Mouse (Mus musculus): Measurements from ENCODE around the gene Bcl9. TPM values are rescaled to one million over a fixed set of nuclear protein-coding genes. Genes with fewer than 3 reads are reported as not detected.

The Bcl9 gene
- total and polyA plus RNA-seq, 3 experiments, result 1.1 to 13.5 (median 3.3) TPM

DNA sequence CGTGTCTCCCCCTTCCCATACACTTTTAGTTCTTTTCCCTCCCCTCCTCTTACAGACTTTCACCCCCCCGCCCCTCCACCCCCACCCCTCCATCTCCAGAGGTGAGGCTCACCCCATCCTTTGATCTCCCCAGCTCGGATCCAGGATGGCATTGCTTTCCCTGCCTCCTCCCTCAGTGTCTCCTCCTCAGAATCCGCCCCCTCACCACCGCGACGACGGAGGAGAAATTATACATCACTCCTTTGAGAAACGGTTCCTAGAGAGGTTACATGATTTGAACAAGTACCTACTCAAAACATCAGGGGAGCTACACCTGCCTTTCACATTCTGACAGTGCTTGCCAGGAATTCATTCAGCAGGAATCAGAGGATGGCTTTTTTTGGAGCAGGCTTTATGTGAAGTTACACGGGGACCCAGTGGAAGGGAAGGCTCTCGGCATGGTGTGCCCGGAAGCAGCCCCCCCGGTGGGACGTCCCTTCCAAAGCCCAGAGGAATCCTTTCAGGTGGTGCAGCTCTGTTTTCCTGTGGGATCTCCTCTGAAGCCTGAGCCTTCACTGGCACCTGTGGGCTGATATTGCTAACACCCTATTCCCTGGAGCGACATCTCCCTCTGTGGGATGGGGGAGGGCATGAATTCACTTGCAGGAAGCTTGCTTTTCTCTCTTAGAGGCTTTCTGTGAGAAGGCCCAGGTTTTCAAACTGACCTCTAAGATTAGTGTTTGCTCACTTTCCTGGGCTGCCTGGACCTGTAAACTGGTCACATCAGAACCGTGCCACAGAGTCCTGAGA is 12.2 kb upstream of the Bcl9 start:
- no peak overlapping the region for H3K9ac ChIP-seq (ENCODE audit: insufficient read depth, low read depth)
- no peaks in the 10 kb centered on the region for H3K9me3 ChIP-seq (replicated peaks; ENCODE audit: low read length)
- H3K27me3 ChIP-seq (replicated peaks), result no peaks in the 10 kb centered on the region
- no peak overlapping the region for H3K27ac ChIP-seq (ENCODE audit: insufficient read depth, low read depth)
- no peak for TF ChIP-seq USF2 (conservative IDR thresholded peaks at IDR 0.05; ENCODE audit: low read depth, low read length)
- 0 out of 4 replicates have a peak, but pooled peaks of 1 of the 2 experiments have one; percentile 8 for TF ChIP-seq CTCF (conservative IDR thresholded peaks at IDR 0.05 in 1 of 2, IDR thresholded peaks at IDR 0.05 in 1 of 2; ENCODE audit: low read depth in 2 of 2, low read length in 2 of 2)
- no peak overlapping the region for H3K4me2 ChIP-seq (ENCODE audit: insufficient read depth, low read depth, poor library complexity, severe bottlenecking)
- peaks cover 0 to 10% of the 10 kb centered on the region in 2 experiments; a peak in 1 of 4 replicates for H3K4me1 ChIP-seq (ENCODE audit: control insufficient read depth in 1 of 2, insufficient read depth in 2 of 2)
- no peak overlapping the region for H3K4me3 ChIP-seq (replicated peaks in 1 of 3; ENCODE audit: low read depth in 2 of 3, low read length in 2 of 3, poor library complexity in 1 of 3)
- no peaks in the 10 kb centered on the region for H3K79me2 ChIP-seq (replicated peaks; ENCODE audit: control insufficient read depth, extremely low read depth, insufficient read depth, poor library complexity, severe bottlenecking)
- no peak for DNase-seq (ENCODE audit: extremely low read depth)
- no peaks in the 10 kb centered on the region for H3K36me3 ChIP-seq (replicated peaks in 1 of 2; ENCODE audit: control insufficient read depth in 1 of 2, insufficient read depth in 1 of 2, low read length in 1 of 2)
- dilution Hi-C loops (cut with MboI; ENCODE audit: extremely low pct_ligation_motif_present, extremely low pct_unique_long_range_greater_than_20kb, low sequenced_read_pairs) (no loop called here), in situ Hi-C loops (cut with MboI; ENCODE audit: low pct_ligation_motif_present, low pct_unique_long_range_greater_than_20kb, low sequenced_read_pairs) (no loop called here)

DNA sequence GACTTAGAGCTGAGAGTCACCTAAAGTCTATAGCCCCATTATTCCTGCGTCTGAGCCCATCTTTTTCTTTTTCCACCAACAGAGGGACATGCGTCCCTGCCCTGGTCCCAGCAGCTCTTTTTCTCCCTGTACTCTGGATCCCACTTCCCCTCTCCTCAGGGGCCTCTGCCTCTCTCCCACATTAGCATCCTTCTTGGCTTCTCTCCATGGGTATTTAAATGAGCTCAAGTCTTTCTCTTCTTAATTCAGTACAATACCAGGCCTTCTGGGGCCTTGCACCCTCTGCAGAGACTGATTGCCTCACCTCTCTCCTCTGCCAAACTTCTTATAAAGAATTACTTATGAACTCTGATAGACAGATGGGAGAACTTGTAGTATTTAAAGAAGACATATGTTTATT is 10.7 kb upstream of the Bcl9 start:
- Histone ChIP-seq H3K4me3 (replicated peaks in 1 of 3; ENCODE audit: low read depth in 2 of 3, low read length in 2 of 3, poor library complexity in 1 of 3) (no peak overlapping the region), H3K27me3 (replicated peaks) (no peaks in the 10 kb centered on the region), H3K27ac (ENCODE audit: insufficient read depth, low read depth) (no peak overlapping the region), H3K9me3 (replicated peaks; ENCODE audit: low read length) (no peaks in the 10 kb centered on the region), H3K36me3 (replicated peaks in 1 of 2; ENCODE audit: control insufficient read depth in 1 of 2, insufficient read depth in 1 of 2, low read length in 1 of 2) (no peaks in the 10 kb centered on the region), H3K4me1 (ENCODE audit: control insufficient read depth in 1 of 2, insufficient read depth in 2 of 2) (peaks cover 0 to 2% of the 10 kb centered on the region in 2 experiments; a peak in 1 of 4 replicates), H3K79me2 (replicated peaks; ENCODE audit: control insufficient read depth, extremely low read depth, insufficient read depth, poor library complexity, severe bottlenecking) (no peaks in the 10 kb centered on the region), H3K9ac (ENCODE audit: insufficient read depth, low read depth) (no peak overlapping the region), H3K4me2 (ENCODE audit: insufficient read depth, low read depth, poor library complexity, severe bottlenecking) (no peak overlapping the region)
- DNase-seq (ENCODE audit: extremely low read depth), result no peak
- dilution Hi-C loops (cut with MboI; ENCODE audit: extremely low pct_ligation_motif_present, extremely low pct_unique_long_range_greater_than_20kb, low sequenced_read_pairs) (no loop called here), in situ Hi-C loops (cut with MboI; ENCODE audit: low pct_ligation_motif_present, low pct_unique_long_range_greater_than_20kb, low sequenced_read_pairs) (no loop called here)
- TF ChIP-seq ETS1 (conservative IDR thresholded peaks at IDR 0.05; ENCODE audit: low read depth, low read length) (no peak), MAFK (IDR thresholded peaks at IDR 0.05; ENCODE audit: insufficient replicate concordance, low read length) (no peak), POLR2A (IDR thresholded peaks at IDR 0.05; ENCODE audit: low read depth, low read length) (no peak), UBTF (IDR thresholded peaks at IDR 0.05; ENCODE audit: low read depth, low read length) (no peak), TCF12 (IDR thresholded peaks at IDR 0.05; ENCODE audit: low read depth, low read length) (no peak), ELF1 (IDR thresholded peaks at IDR 0.05; ENCODE audit: low read depth, low read length) (no peak), GABPA (IDR thresholded peaks at IDR 0.05; ENCODE audit: insufficient replicate concordance, low read depth, low read length) (no peak), JUN (IDR thresholded peaks at IDR 0.05; ENCODE audit: insufficient read depth, low read depth, low read length) (no peak), MAZ (IDR thresholded peaks at IDR 0.05; ENCODE audit: low read depth, low read length) (no peak), ZMIZ1 (IDR thresholded peaks at IDR 0.05; ENCODE audit: low read depth, low read length) (no peak), MEF2A (IDR thresholded peaks at IDR 0.05; ENCODE audit: borderline replicate concordance, low read depth, low read length) (no peak), PAX5 (IDR thresholded peaks at IDR 0.05; ENCODE audit: low read length) (no peak), USF1 (IDR thresholded peaks at IDR 0.05; ENCODE audit: low read depth, low read length) (no peak), ZNF384 (IDR thresholded peaks at IDR 0.05; ENCODE audit: low read depth, low read length) (no peak), IRF4 (IDR thresholded peaks at IDR 0.05; ENCODE audit: low read depth, low read length) (no peak)

Measured in CH12.LX (cell line).